Mouse (Mus musculus) cerebellum, adult 2 months (tissue): ENCODE measurements around the gene Gm10320.

Experiments
- CTCF ChIP-seq: fragments of 200-500 bp; IDR thresholded peaks from 2 replicates; pipeline ENCODE4 v1.5.1; 2011; ENCODE audit warnings: low read depth, mild to moderate bottlenecking, control low read depth, low read length, moderate library complexity, borderline replicate concordance; ENCODE audit not compliant: insufficient read depth
- POLR2A ChIP-seq: fragments of 200-500 bp; IDR thresholded peaks from 2 replicates; pipeline ENCODE4 v1.6.1; 2011; ENCODE audit warnings: low read length, control low read depth, borderline replicate concordance; ENCODE audit not compliant: insufficient read depth

GRCm38 (mm10) chr13:98441001-98441400 lies 50.8 kb downstream of the Gm10320 start:
- TF ChIP-seq CTCF: no peak
- TF ChIP-seq POLR2A: no peak
